In genomic region chr1:54119638-54120320, GRCm38 (mm10) we compare ENCODE assay signal across 16 mouse cellular contexts.
DNase-seq lines count a peak whose midpoint lies in the region; ATAC-seq and TF ChIP-seq lines count a peak whose summit lies in the region.
"Had no signal": no experiment of that assay in that cellular context is flagged by ENCODE, and none has a peak within 500 bp of the region (broad histone marks: within the 10 kb centered on the region; RNA-seq: fewer than 3 reads in every experiment).

No protein-coding gene starts in this region.

- no peak for TF ChIP-seq POLR2A in heart, adult 2 months (IDR thresholded peaks at IDR 0.05; ENCODE audit: insufficient read depth, low read depth, low read length)

- no peaks in the 10 kb centered on the region for H3K79me2 ChIP-seq in heart, adult 2 months (replicated peaks; ENCODE audit: control insufficient read depth, insufficient read depth, low read length)

- TF ChIP-seq EP300 in heart, postnatal 0 days (IDR thresholded peaks at IDR 0.05; ENCODE audit: low read depth): no peak
- no peak for TF ChIP-seq EP300 in heart, adult 2 months (IDR thresholded peaks at IDR 0.05; ENCODE audit: insufficient read depth, low read depth, low read length)

- H3K9me3 ChIP-seq in heart, postnatal 0 days (replicated peaks; ENCODE audit: control insufficient read depth, low read length): no peaks in the 10 kb centered on the region
- no peaks in the 10 kb centered on the region for H3K9me3 ChIP-seq in forebrain, postnatal 0 days (ENCODE audit: low read length)
- H3K9me3 ChIP-seq in midbrain, embryonic 11.5 days (ENCODE audit: control insufficient read depth, low read length): no peaks in the 10 kb centered on the region
- H3K9me3 ChIP-seq: limb, embryonic 13.5 days had no signal

- no peak overlapping the region for H3K9ac ChIP-seq in heart, postnatal 0 days (replicated peaks; ENCODE audit: low read depth, low read length)
- no peak overlapping the region for H3K9ac ChIP-seq in heart, adult 2 months (ENCODE audit: low read depth, low read length)
- no peak overlapping the region for H3K9ac ChIP-seq in forebrain, postnatal 0 days
- no peak overlapping the region for H3K9ac ChIP-seq in midbrain, embryonic 11.5 days (ENCODE audit: low read length)
- H3K9ac ChIP-seq: limb, embryonic 13.5 days had no signal

- no peak for DNase-seq in heart, postnatal 0 days (ENCODE audit: low spot score)
- no peak for DNase-seq in heart, adult 2 months
- peak; percentile 23 for DNase-seq in forebrain, postnatal 0 days
- DNase-seq in midbrain, embryonic 11.5 days (ENCODE audit: low spot score, missing footprints): peak; percentile 86
- no peak for DNase-seq in urinary bladder, adult 18-20 months (ENCODE audit: low spot score in 2 of 2)
- DNase-seq in layer of hippocampus, postnatal 36 days: no peak
- DNase-seq in spleen, postnatal 4 days (ENCODE audit: low spot score in 2 of 2): no peak
- DNase-seq: adrenal gland, postnatal 14 days; B cell, adult 2 months; cerebellum, postnatal 25 days; heart, postnatal 36 days; kidney, adult 11 months; kidney, postnatal 25 days; lung, adult 2 months; thymus, postnatal 14 days had no signal

- H3K27me3 ChIP-seq in heart, postnatal 0 days (ENCODE audit: control insufficient read depth, insufficient read depth, low read length): no peaks in the 10 kb centered on the region
- H3K27me3 ChIP-seq in heart, adult 2 months (ENCODE audit: control insufficient read depth, insufficient read depth, low read length): no peaks in the 10 kb centered on the region
- no peaks in the 10 kb centered on the region for H3K27me3 ChIP-seq in forebrain, postnatal 0 days (ENCODE audit: insufficient read depth, low read length)
- no peaks in the 10 kb centered on the region for H3K27me3 ChIP-seq in midbrain, embryonic 11.5 days (ENCODE audit: control insufficient read depth, insufficient read depth, low read length)
- H3K27me3 ChIP-seq: limb, embryonic 13.5 days had no signal

- H3K27ac ChIP-seq in heart, postnatal 0 days (ENCODE audit: low read depth): no peak overlapping the region
- H3K27ac ChIP-seq in heart, adult 2 months: no peak overlapping the region
- no peak overlapping the region for H3K27ac ChIP-seq in forebrain, postnatal 0 days (ENCODE audit: low read depth, low read length)
- H3K27ac ChIP-seq in midbrain, embryonic 11.5 days (ENCODE audit: low read depth, low read length): no peak overlapping the region
- H3K27ac ChIP-seq: limb, embryonic 13.5 days had no signal

- H3K4me3 ChIP-seq in heart, postnatal 0 days (ENCODE audit: low read depth, low read length): no peak overlapping the region
- no peak overlapping the region for H3K4me3 ChIP-seq in heart, adult 2 months
- H3K4me3 ChIP-seq in forebrain, postnatal 0 days (ENCODE audit: low read depth, low read length): no peak overlapping the region
- H3K4me3 ChIP-seq in midbrain, embryonic 11.5 days (ENCODE audit: low read depth, low read length): no peak overlapping the region
- H3K4me3 ChIP-seq: limb, embryonic 13.5 days had no signal

- peaks cover 12% of the 10 kb centered on the region for H3K4me1 ChIP-seq in heart, postnatal 0 days (ENCODE audit: control insufficient read depth, insufficient read depth)
- no peaks in the 10 kb centered on the region for H3K4me1 ChIP-seq in heart, adult 2 months (ENCODE audit: control insufficient read depth, insufficient read depth, low read length)
- peaks cover 7% of the 10 kb centered on the region; the same call in 1 of the 2 replicates for H3K4me1 ChIP-seq in forebrain, postnatal 0 days (ENCODE audit: insufficient read depth)
- H3K4me1 ChIP-seq in midbrain, embryonic 11.5 days (ENCODE audit: control insufficient read depth, insufficient read depth, low read length): peaks cover 4% of the 10 kb centered on the region; the same call in 1 of the 2 replicates

- WGBS in heart, postnatal 0 days: 65% methylated on average over 9 of the region's 9 CpGs
- 84% methylated on average over 9 of the region's 9 CpGs for WGBS in heart, adult 2 months
- WGBS in forebrain, postnatal 0 days: 42% methylated on average over 9 of the region's 9 CpGs
- 67% methylated on average over 9 of the region's 9 CpGs for WGBS in midbrain, embryonic 11.5 days

- 0 out of 2 replicates have a peak, but pooled peaks have one; percentile 3 for TF ChIP-seq CTCF in heart, postnatal 0 days (IDR thresholded peaks at IDR 0.05; ENCODE audit: low read depth)
- TF ChIP-seq CTCF in heart, adult 2 months (IDR thresholded peaks at IDR 0.05): no peak
- no peak for TF ChIP-seq CTCF in forebrain, postnatal 0 days (IDR thresholded peaks at IDR 0.05; ENCODE audit: low read depth)

- intact Hi-C loops in heart, adult 2 months (cut with DNase I): no loop called here

- H3K4me2 ChIP-seq in heart, postnatal 0 days (ENCODE audit: low read depth, low read length): no peak overlapping the region
- no peak overlapping the region for H3K4me2 ChIP-seq in forebrain, postnatal 0 days (ENCODE audit: low read depth)
- no peak overlapping the region for H3K4me2 ChIP-seq in midbrain, embryonic 11.5 days
- H3K4me2 ChIP-seq: limb, embryonic 13.5 days had no signal

- ATAC-seq in heart, postnatal 0 days (ENCODE audit: insufficient read depth, low read depth): no peak
- ATAC-seq in forebrain, postnatal 0 days: peak; percentile 85
- peak; percentile 94 for ATAC-seq in midbrain, embryonic 11.5 days (ENCODE audit: low FRiP score)

- H3K36me3 ChIP-seq in heart, postnatal 0 days (replicated peaks; ENCODE audit: control insufficient read depth, insufficient read depth, low read length): no peaks in the 10 kb centered on the region
- H3K36me3 ChIP-seq in heart, adult 2 months (ENCODE audit: control insufficient read depth, insufficient read depth, low read length): peaks cover 2% of the 10 kb centered on the region; the same call in 1 of the 2 replicates
- no peaks in the 10 kb centered on the region for H3K36me3 ChIP-seq in forebrain, postnatal 0 days (ENCODE audit: insufficient read depth)
- H3K36me3 ChIP-seq in midbrain, embryonic 11.5 days (ENCODE audit: control insufficient read depth, insufficient read depth, low read length): no peaks in the 10 kb centered on the region
- H3K36me3 ChIP-seq: limb, embryonic 13.5 days had no signal

Comparison
In these comparisons a context has a peak if more than half of its experiments do, and no peak if none do; other contexts are left out.
1. DNase-seq: peak in forebrain, postnatal 0 days (single experiment) and midbrain, embryonic 11.5 days (single experiment); none in heart, postnatal 0 days (single experiment), heart, adult 2 months (0 of 2), urinary bladder, adult 18-20 months (0 of 2), layer of hippocampus, postnatal 36 days (0 of 2) and spleen, postnatal 4 days (0 of 2).